Mouse (Mus musculus) v-Abl transformed pro-B cells (cell line): ENCODE data around the gene Pip4p1.
"Not testable (repeated sequence)": the region's sequence is repeated elsewhere in the genome, so short reads cannot be mapped to it uniquely, and the experiment has no call there.

Source experiments
- in situ Hi-C, 2 experiments: fragments of 400-800 bp; cut with MboI; formaldehyde crosslinking; loops; one replicate each; pipeline ENCODE4 v1.15.1; 2025; ENCODE audit not compliant: unreplicated experiment in 2 of 2

The Pip4p1 gene

GRCm38 (mm10) chr14:50943932-50944667 is 13.4 kb upstream of the Pip4p1 start, which contains the start of gene Gm49342:
Gene Gm49342, plus strand, starts transcription at chr14:50944517.
- in situ Hi-C loops: no loop called here

GRCm38 (mm10) chr14:50938940-50939339 is 8.3 kb upstream of the Pip4p1 start:
- in situ Hi-C loops: no loop called here

- in situ Hi-C loops: no loop called here
Observed at GRCm38 (mm10) chr14:50938119-50938908, 7.7 kb upstream of the Pip4p1 start.

DNA sequence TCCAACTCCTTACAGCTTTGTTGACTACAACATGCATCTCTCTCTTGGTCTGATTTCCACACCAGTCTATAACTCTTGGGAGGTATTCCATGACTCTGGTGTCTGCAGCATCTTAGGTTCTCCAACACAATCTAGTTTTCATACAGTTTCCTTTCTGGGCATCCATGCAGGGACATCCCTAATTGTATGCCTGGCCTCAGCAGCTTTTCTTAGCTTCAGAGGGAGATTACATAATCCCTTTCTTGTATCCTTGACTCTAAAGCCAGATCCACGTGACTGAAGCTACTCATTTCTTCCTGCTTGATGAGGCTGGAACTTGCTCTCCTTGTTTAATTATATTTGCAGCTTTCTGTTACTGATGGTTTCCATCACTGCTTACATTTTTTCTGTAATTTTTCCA is 6.0 kb upstream of the Pip4p1 start:
- in situ Hi-C loops: no loop called here

DNA sequence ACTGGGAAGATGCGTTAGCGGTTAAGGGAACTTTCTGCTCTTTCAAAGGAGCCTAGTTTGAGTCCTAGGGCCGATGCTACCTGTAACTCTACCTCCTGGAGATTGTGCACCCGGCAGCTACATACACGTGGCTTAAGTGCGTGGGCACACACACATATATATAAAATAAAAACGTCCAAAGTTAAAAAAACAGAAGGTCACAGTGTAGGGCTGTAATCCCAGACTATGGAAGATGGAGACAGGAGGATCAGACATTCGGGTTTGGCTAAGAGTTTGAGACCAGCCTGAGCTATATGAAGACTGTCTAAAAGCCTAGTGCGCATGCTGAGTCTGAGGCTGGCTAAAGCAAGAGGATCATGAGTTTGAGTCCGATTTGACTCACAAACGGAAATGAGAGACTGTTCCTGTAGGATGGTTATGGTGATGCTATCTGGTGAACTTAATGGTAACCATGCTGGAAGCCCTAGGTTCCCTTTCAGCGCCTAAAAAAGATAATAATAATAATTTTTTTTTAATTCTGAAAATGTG is 901 bp upstream of the Pip4p1 start:
- in situ Hi-C loops: no loop called here

DNA sequence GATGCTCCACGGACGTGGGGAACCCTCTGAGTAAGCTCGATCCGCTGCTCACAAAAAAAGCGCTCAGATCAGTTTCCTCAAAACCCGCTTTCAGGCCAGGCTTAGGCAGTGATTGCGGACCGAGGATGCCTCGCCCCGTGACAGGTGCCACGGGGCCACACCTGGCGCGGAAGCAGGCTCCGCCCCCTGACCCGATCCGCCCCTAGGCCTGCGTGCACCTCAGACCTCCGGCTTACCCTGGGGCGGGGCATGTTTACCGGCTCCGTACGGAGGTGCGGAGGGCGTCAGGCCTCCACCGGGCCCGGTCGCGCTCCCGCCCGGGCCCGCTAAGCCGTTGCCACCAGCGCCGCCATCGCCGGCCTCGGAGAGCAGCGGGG is 291 bp downstream of the Pip4p1 start:
- in situ Hi-C loops: no loop called here

DNA sequence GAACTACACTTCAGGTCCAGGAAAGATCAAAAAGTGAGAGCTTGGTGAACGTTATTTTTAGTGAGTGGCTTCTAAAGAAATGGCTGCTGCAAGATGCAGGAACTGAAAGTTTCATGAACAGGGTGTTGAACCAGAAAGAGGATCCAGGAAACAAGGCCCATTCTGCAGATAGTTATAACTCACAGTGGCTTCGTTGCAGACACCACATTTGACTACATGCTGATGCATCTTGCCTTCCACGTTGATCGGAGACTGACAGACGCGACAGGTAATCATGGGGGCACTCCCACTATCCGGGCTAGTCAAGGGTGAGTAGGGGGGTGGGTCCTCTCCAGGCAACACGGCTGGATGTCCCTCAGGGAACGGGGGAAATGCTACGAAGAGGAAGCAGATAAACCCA is 705 bp downstream of the Pip4p1 start:
- in situ Hi-C loops: loop anchor here (10.0 kb wide), 2 partner anchors 125 to 135 kb away; partner anchors contain the start of genes Ccnb1ip1 (in 1 of the 2) and Parp2 (in 1 of the 2)

GRCm38 (mm10) chr14:50927366-50927765 is 3.3 kb downstream of the Pip4p1 start:
- in situ Hi-C loops: loop anchor here (10.0 kb wide), 2 partner anchors 123 to 137 kb away; partner anchors contain the start of genes Ccnb1ip1 (in 1 of the 2) and Parp2 (in 1 of the 2)

DNA sequence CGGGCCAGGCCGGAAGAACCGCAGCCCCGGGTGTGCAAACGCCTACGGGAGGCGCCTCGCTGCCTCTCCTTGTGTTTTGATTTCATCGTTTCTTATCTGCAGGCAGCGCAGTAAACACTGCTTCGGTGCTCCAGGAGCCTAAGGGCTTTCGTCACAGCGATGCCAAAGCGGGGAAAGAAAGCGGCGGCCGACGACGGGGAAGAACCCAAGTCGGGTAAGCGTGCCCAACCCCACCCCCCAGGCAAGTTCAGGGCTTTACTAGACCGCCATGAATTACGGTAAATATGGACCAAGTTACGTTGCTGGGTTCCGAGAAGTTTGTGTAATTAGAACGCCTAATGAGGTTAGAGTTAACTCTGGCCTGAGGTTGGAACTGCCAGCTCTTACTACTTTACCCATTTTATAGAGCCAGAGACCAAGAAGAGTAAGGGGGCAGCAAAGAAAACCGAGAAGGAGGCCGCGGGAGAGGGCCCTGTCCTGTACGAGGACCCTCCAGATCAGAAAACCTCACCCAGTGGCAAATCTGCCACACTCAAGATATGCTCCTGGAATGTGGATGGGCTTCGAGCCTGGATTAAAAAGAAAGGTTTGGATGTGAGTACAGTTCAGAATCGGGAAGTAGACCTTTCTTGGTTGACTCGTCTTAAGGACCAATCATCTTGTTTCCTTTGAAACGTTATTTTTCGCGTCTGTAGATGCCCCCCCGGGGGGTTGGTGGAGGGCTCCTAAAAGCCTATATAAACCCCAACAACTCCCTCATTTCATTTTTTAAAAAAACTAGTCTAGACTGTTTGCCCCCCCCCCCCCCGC is 5.3 kb downstream of the Pip4p1 start:
- in situ Hi-C loops: loop anchor here (10.0 kb wide), 2 partner anchors 121 to 139 kb away; partner anchors contain the start of genes Ccnb1ip1 (in 1 of the 2) and Parp2 (in 1 of the 2)

- in situ Hi-C loops: loop anchor here (5.0 to 10.0 kb wide), 4 partner anchors 47 to 140 kb away; partner anchors contain the start of genes Ccnb1ip1 (in 1 of the 2) and Parp2 (in 1 of the 2)
Observed at GRCm38 (mm10) chr14:50924281-50925064, 6.2 kb downstream of the Pip4p1 start, which contains the start of the genes Osgep and Apex1. Gene Osgep, minus strand, starts transcription at chr14:50924893. Gene Apex1, plus strand, starts transcription at chr14:50924968.

DNA sequence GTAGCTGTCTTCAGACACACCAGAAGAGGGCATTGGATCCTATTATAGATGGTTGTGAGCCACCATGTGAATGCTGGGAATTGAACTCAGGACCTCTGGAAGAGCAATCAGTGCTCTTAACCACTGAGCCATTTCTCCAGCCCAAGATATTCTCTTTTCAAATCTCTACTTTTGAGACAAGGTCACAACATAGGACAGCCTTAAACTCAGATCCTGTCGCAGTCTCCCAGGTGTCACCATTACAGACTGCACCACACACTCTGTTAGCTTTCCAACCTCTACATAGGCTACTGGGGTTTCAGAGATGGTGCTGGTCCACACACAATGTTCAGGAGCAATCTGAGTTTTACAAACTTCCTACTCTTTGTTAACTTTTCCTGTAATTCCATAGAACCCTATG is 7.2 kb downstream of the Pip4p1 start:
- in situ Hi-C loops: loop anchor here (5.0 to 10.0 kb wide), 4 partner anchors 46 to 141 kb away; partner anchors contain the start of genes Ccnb1ip1 (in 1 of the 2) and Parp2 (in 1 of the 2)

GRCm38 (mm10) chr14:50911356-50911755 is 19.3 kb downstream of the Pip4p1 start:
- in situ Hi-C loops: no loop called here

DNA sequence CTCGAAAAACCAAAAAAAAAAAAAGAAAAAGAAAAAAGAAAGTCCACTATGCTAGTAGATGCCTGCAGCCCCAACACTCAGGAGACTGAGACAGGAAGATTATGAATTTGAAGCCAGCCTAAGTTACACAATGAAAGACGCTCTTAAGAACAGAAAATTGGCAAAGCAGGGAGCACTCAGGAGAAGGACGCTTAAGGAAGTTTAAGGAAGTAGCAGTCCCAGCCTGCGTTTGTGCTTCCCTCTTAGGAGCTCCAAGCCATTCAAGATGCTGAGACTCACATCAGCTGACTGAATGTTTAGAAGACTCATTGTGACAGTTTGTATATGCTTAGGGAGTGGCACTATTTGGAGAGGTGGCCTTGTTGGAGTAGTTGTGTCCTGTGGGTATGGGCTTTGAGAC is 22.5 kb downstream of the Pip4p1 start:
- in situ Hi-C loops: no loop called here

DNA sequence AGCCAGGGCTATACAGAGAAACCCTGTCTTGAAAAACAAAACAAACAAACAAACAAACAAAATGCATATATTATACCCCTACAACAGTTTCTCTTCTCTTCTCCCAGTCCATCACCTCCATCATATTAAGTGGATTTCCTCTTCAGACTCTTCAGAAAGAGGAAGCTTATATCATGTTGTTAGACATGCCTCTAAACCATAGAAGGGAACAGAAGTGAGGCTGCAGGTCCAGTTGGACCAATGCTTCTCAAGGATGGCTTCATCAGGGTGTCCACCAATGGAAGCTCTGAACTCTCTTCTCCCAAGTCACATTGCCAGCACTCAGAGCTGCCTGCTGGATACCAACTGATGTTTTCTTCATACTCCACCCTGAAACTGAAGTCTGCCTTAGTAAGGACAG is 25.3 kb downstream of the Pip4p1 start:
- in situ Hi-C loops: not testable (repeated sequence)

- in situ Hi-C loops: no loop called here
Observed at GRCm38 (mm10) chr14:50904828-50905129, 25.9 kb downstream of the Pip4p1 start.

GRCm38 (mm10) chr14:50903973-50904827 is 26.5 kb downstream of the Pip4p1 start:
- in situ Hi-C loops: no loop called here

DNA sequence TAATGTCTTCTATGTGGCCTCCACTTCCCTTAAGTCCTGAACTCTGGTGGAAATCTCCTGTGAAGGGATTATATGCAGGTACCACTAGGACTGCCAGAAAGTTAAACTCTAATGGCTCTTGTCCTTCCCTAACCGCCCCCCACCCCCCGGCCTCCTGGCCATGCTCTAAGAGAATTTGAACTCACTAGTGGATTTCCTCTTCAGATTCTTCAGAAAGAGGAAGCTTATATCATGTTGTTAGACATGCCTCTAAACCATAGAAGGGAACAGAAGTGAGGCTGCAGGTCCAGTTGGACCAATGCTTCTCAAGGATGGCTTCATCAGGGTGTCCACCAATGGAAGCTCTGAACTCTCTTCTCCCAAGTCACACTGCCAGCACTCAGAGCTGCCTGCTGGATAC is 32.7 kb downstream of the Pip4p1 start:
- in situ Hi-C loops: not testable (repeated sequence)

GRCm38 (mm10) chr14:50897374-50897765 is 33.3 kb downstream of the Pip4p1 start, which contains the start of gene Klhl33:
Gene Klhl33, minus strand, starts transcription at chr14:50897507.
- in situ Hi-C loops: no loop called here
